ENCODE assay signal across 9 mouse cellular contexts in the genomic region with DNA sequence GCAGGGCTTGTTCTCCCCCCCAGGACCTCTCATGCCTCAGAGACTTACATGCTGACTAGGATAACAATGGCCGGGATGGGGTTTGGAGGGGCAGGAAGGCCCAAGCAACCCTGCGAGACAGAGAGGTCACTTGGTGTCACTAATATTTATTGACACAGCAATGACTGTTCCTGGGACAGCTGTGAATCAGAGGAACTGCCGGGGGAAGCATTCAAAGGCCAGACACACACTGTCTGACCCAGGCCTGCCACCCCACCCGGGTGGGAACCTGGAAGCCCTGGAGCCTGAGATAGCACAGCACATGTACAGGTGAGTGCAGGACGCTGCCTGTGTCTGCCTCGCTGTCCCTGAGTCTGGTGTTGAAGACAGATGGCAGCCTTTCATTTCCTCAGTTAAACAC.
DNase-seq lines count a peak whose midpoint lies in the region; ATAC-seq and TF ChIP-seq lines count a peak whose summit lies in the region.
"Had no signal": no experiment of that assay in that cellular context is flagged by ENCODE, and none has a peak within 500 bp of the region (broad histone marks: within the 10 kb centered on the region; RNA-seq: fewer than 3 reads in every experiment).

No protein-coding gene starts in this region.

- no peak for TF ChIP-seq CTCF in forebrain, postnatal 0 days (IDR thresholded peaks at IDR 0.05; ENCODE audit: low read depth)
- TF ChIP-seq CTCF in lung, postnatal 0 days (IDR thresholded peaks at IDR 0.05): no peak

- no peak overlapping the region for H3K9ac ChIP-seq in forebrain, embryonic 13.5 days
- no peak overlapping the region for H3K9ac ChIP-seq in forebrain, postnatal 0 days
- H3K9ac ChIP-seq in lung, postnatal 0 days (replicated peaks; ENCODE audit: low read depth): no peak overlapping the region
- H3K9ac ChIP-seq in limb, embryonic 11.5 days (ENCODE audit: low read length): peak overlapping the region; percentile 35; the same call in 1 of the 2 replicates

- no peak for TF ChIP-seq EP300 in lung, postnatal 0 days (IDR thresholded peaks at IDR 0.05)

- no peaks in the 10 kb centered on the region for H3K36me3 ChIP-seq in forebrain, embryonic 13.5 days (ENCODE audit: poor library complexity, severe bottlenecking)
- no peaks in the 10 kb centered on the region for H3K36me3 ChIP-seq in forebrain, postnatal 0 days (ENCODE audit: insufficient read depth)
- H3K36me3 ChIP-seq in lung, postnatal 0 days (ENCODE audit: insufficient read depth, low read length): no peaks in the 10 kb centered on the region
- no peaks in the 10 kb centered on the region for H3K36me3 ChIP-seq in embryonic facial prominence, embryonic 10.5 days (replicated peaks)
- no peaks in the 10 kb centered on the region for H3K36me3 ChIP-seq in limb, embryonic 11.5 days (ENCODE audit: control insufficient read depth, insufficient read depth, low read length)

- H3K4me3 ChIP-seq in forebrain, embryonic 13.5 days: no peak overlapping the region
- H3K4me3 ChIP-seq in forebrain, postnatal 0 days (ENCODE audit: low read depth, low read length): no peak overlapping the region
- H3K4me3 ChIP-seq in lung, postnatal 0 days (ENCODE audit: low read depth, low read length): no peak overlapping the region
- H3K4me3 ChIP-seq in embryonic facial prominence, embryonic 10.5 days: no peak overlapping the region
- H3K4me3 ChIP-seq in limb, embryonic 11.5 days (ENCODE audit: low read depth, low read length): no peak overlapping the region

- H3K27ac ChIP-seq in forebrain, embryonic 13.5 days: peak overlapping the region; percentile 75
- H3K27ac ChIP-seq in forebrain, postnatal 0 days (ENCODE audit: low read depth, low read length): no peak overlapping the region
- H3K27ac ChIP-seq in lung, postnatal 0 days (ENCODE audit: low read length): no peak overlapping the region
- peak overlapping the region; percentile 80 for H3K27ac ChIP-seq in embryonic facial prominence, embryonic 10.5 days (replicated peaks)
- peak overlapping the region; percentile 89 for H3K27ac ChIP-seq in limb, embryonic 11.5 days (replicated peaks; ENCODE audit: low read depth, low read length)

- no peak for ATAC-seq in forebrain, embryonic 13.5 days
- no peak for ATAC-seq in forebrain, postnatal 0 days
- ATAC-seq in lung, postnatal 0 days: peak; percentile 13; the same call in 1 of the 2 replicates
- ATAC-seq in limb, embryonic 11.5 days (ENCODE audit: insufficient number of reproducible peaks, low FRiP score, low TSS enrichment, low read depth): no peak

- no peak overlapping the region for H3K4me2 ChIP-seq in forebrain, embryonic 13.5 days
- no peak overlapping the region for H3K4me2 ChIP-seq in forebrain, postnatal 0 days (ENCODE audit: low read depth)
- H3K4me2 ChIP-seq in lung, postnatal 0 days (replicated peaks; ENCODE audit: low read depth, low read length): no peak overlapping the region
- H3K4me2 ChIP-seq in limb, embryonic 11.5 days (ENCODE audit: low read depth, severe bottlenecking): no peak overlapping the region; the same call in 1 of the 2 replicates

- 51% methylated on average over 6 of the region's 6 CpGs for WGBS in forebrain, embryonic 13.5 days
- WGBS in forebrain, postnatal 0 days: 52% methylated on average over 6 of the region's 6 CpGs
- 33% methylated on average over 6 of the region's 6 CpGs for whole genome bisulfite sequencing in lung, postnatal 0 days
- WGBS in embryonic facial prominence, embryonic 10.5 days: 27% methylated on average over 6 of the region's 6 CpGs
- 18% methylated on average over 6 of the region's 6 CpGs for WGBS in limb, embryonic 11.5 days

- DNase-seq in forebrain, postnatal 0 days: no peak
- peak; percentile 56 for DNase-seq in lung, postnatal 0 days (ENCODE audit: low spot score)
- no peak for DNase-seq in lung, postnatal 25 days (ENCODE audit: low spot score)
- peak; percentile 45 for DNase-seq in embryonic facial prominence, embryonic 10.5 days (ENCODE audit: low spot score)
- DNase-seq in limb, embryonic 11.5 days (ENCODE audit: low spot score): no peak
- no peak for DNase-seq in thymus, postnatal 25 days
- DNase-seq in MN1 (ENCODE audit: low spot score): no peak
- DNase-seq: heart, postnatal 36 days had no signal

- H3K9me3 ChIP-seq in forebrain, embryonic 13.5 days (replicated peaks): no peaks in the 10 kb centered on the region
- no peaks in the 10 kb centered on the region for H3K9me3 ChIP-seq in forebrain, postnatal 0 days (ENCODE audit: low read length)
- no peaks in the 10 kb centered on the region for H3K9me3 ChIP-seq in lung, postnatal 0 days (ENCODE audit: low read length)
- H3K9me3 ChIP-seq in embryonic facial prominence, embryonic 10.5 days: no peaks in the 10 kb centered on the region
- no peaks in the 10 kb centered on the region for H3K9me3 ChIP-seq in limb, embryonic 11.5 days (ENCODE audit: control insufficient read depth, low read length)

- no peaks in the 10 kb centered on the region for H3K27me3 ChIP-seq in forebrain, embryonic 13.5 days
- H3K27me3 ChIP-seq in forebrain, postnatal 0 days (ENCODE audit: insufficient read depth, low read length): no peaks in the 10 kb centered on the region
- no peaks in the 10 kb centered on the region for H3K27me3 ChIP-seq in lung, postnatal 0 days (replicated peaks; ENCODE audit: insufficient read depth, low read length)
- peaks cover 10% of the 10 kb centered on the region; the same call in 1 of the 2 replicates for H3K27me3 ChIP-seq in embryonic facial prominence, embryonic 10.5 days (replicated peaks; ENCODE audit: low read depth, poor library complexity, severe bottlenecking)
- no peaks in the 10 kb centered on the region for H3K27me3 ChIP-seq in limb, embryonic 11.5 days (ENCODE audit: control insufficient read depth, insufficient read depth, low read length)

- H3K4me1 ChIP-seq in forebrain, embryonic 13.5 days: peaks cover 38% of the 10 kb centered on the region
- H3K4me1 ChIP-seq in forebrain, postnatal 0 days (ENCODE audit: insufficient read depth): no peaks in the 10 kb centered on the region
- peaks cover 9% of the 10 kb centered on the region; the same call in 1 of the 2 replicates for H3K4me1 ChIP-seq in lung, postnatal 0 days (ENCODE audit: insufficient read depth, low read depth, low read length)
- peaks cover 80% of the 10 kb centered on the region for H3K4me1 ChIP-seq in embryonic facial prominence, embryonic 10.5 days
- H3K4me1 ChIP-seq in limb, embryonic 11.5 days (ENCODE audit: control insufficient read depth, insufficient read depth, low read length): peaks cover 49% of the 10 kb centered on the region

Comparison
In these comparisons a context has a peak if more than half of its experiments do, and no peak if none do; other contexts are left out.
1. H3K27ac ChIP-seq: peak in forebrain, embryonic 13.5 days (single experiment), embryonic facial prominence, embryonic 10.5 days (single experiment) and limb, embryonic 11.5 days (single experiment); none in forebrain, postnatal 0 days (single experiment) and lung, postnatal 0 days (single experiment).
2. DNase-seq: peak in lung, postnatal 0 days (single experiment) and embryonic facial prominence, embryonic 10.5 days (single experiment); none in forebrain, postnatal 0 days (single experiment), lung, postnatal 25 days (single experiment), limb, embryonic 11.5 days (single experiment), thymus, postnatal 25 days (single experiment) and MN1 (single experiment).